Mouse (Mus musculus) splenic B cell, adult 2 months (primary cell): ENCODE results near the gene Inip.

Experiments
- DNase-seq: peaks from one replicate; pipeline ENCODE4 v3.0.0-alpha.2; 2011; ENCODE audit warnings: low read depth, low spot score
- H3K27me3 ChIP-seq: 2 replicates; pipeline ENCODE4 v1.6.1; 2012; ENCODE audit warnings: mild to moderate bottlenecking, low read length, moderate library complexity, mixed read lengths; ENCODE audit not compliant: control insufficient read depth, poor library complexity, insufficient read depth, severe bottlenecking
- H3K36me3 ChIP-seq: 2 replicates; pipeline ENCODE4 v1.6.1; 2012; ENCODE audit warnings: mild to moderate bottlenecking, low read length, moderate library complexity, mixed read lengths; ENCODE audit not compliant: control insufficient read depth, poor library complexity, insufficient read depth, severe bottlenecking

Inip gene

GRCm38 (mm10) chr4:59801489-59801888 lies at the start of gene Inip:
Gene Inip, minus strand, starts transcription at chr4:59801589.
- H3K27me3 ChIP-seq, result no peaks in the 10 kb centered on the region
- DNase-seq, result no peak

GRCm38 (mm10) chr4:59850181-59850580 lies 48.8 kb upstream of the Inip start:
- Histone ChIP-seq H3K27me3 (no peaks in the 10 kb centered on the region), H3K36me3 (peaks cover 2% of the 10 kb centered on the region; the same call in 1 of the 2 replicates)
- DNase-seq, result peak; percentile 87

More at GRCm38 (mm10) chr4:59801489-59801888, at the start of gene Inip:
- H3K36me3 ChIP-seq, result no peaks in the 10 kb centered on the region

- Histone ChIP-seq H3K36me3 (peaks cover under 1% of the 10 kb centered on the region; the same call in 1 of the 2 replicates), H3K27me3 (no peaks in the 10 kb centered on the region)
- no peak for DNase-seq
These were observed 46.1 kb upstream of the Inip start for GRCm38 (mm10) chr4:59847447-59847846.

GRCm38 (mm10) chr4:59845245-59845637 lies 43.9 kb upstream of the Inip start:
- DNase-seq, result no peak
- no peaks in the 10 kb centered on the region for H3K27me3 ChIP-seq
- no peaks in the 10 kb centered on the region; the same call in 1 of the 2 replicates for H3K36me3 ChIP-seq

- Histone ChIP-seq H3K36me3 (no peaks in the 10 kb centered on the region; the same call in 1 of the 2 replicates), H3K27me3 (no peaks in the 10 kb centered on the region)
- DNase-seq, result peak; percentile 46
These were observed 43.3 kb upstream of the Inip start for GRCm38 (mm10) chr4:59844460-59845244.

GRCm38 (mm10) chr4:59837659-59838058 lies 36.3 kb upstream of the Inip start:
- no peak for DNase-seq
- no peaks in the 10 kb centered on the region for H3K27me3 ChIP-seq
- peaks cover 6% of the 10 kb centered on the region for H3K36me3 ChIP-seq

GRCm38 (mm10) chr4:59832810-59833209 lies 31.4 kb upstream of the Inip start:
- no peaks in the 10 kb centered on the region for H3K27me3 ChIP-seq
- H3K36me3 ChIP-seq, result peaks cover 6% of the 10 kb centered on the region
- no peak for DNase-seq

GRCm38 (mm10) chr4:59831038-59831437 lies 29.6 kb upstream of the Inip start:
- no peak for DNase-seq
- H3K36me3 ChIP-seq, result peaks cover 6% of the 10 kb centered on the region

GRCm38 (mm10) chr4:59829072-59829471 lies 27.7 kb upstream of the Inip start:
- no peaks in the 10 kb centered on the region; the same call in 1 of the 2 replicates for H3K36me3 ChIP-seq
- no peak for DNase-seq
- no peaks in the 10 kb centered on the region for H3K27me3 ChIP-seq

More at GRCm38 (mm10) chr4:59831038-59831437, 29.6 kb upstream of the Inip start:
- H3K27me3 ChIP-seq, result no peaks in the 10 kb centered on the region

- DNase-seq, result no peak
- no peaks in the 10 kb centered on the region for H3K27me3 ChIP-seq
- no peaks in the 10 kb centered on the region; the same call in 1 of the 2 replicates for H3K36me3 ChIP-seq
These were observed 25.0 kb upstream of the Inip start for GRCm38 (mm10) chr4:59826381-59826780.

- DNase-seq, result peak; percentile 59
- H3K36me3 ChIP-seq, result no peaks in the 10 kb centered on the region; the same call in 1 of the 2 replicates
- no peaks in the 10 kb centered on the region for H3K27me3 ChIP-seq
These were observed 24.2 kb upstream of the Inip start for GRCm38 (mm10) chr4:59825634-59826033.

GRCm38 (mm10) chr4:59824860-59825259 lies 23.5 kb upstream of the Inip start:
- DNase-seq, result no peak
- H3K27me3 ChIP-seq, result no peaks in the 10 kb centered on the region
- no peaks in the 10 kb centered on the region for H3K36me3 ChIP-seq

GRCm38 (mm10) chr4:59823470-59823869 lies 22.1 kb upstream of the Inip start:
- no peaks in the 10 kb centered on the region for H3K27me3 ChIP-seq
- H3K36me3 ChIP-seq, result no peaks in the 10 kb centered on the region
- DNase-seq, result no peak

- Histone ChIP-seq H3K27me3 (no peaks in the 10 kb centered on the region), H3K36me3 (no peaks in the 10 kb centered on the region)
- peak; percentile 87 for DNase-seq
These were observed 20.7 kb upstream of the Inip start for GRCm38 (mm10) chr4:59822119-59822518.

- DNase-seq, result peak; percentile 46
- H3K36me3 ChIP-seq, result no peaks in the 10 kb centered on the region
- H3K27me3 ChIP-seq, result no peaks in the 10 kb centered on the region
These were observed 20.1 kb upstream of the Inip start for GRCm38 (mm10) chr4:59821516-59821915.
